Mouse (Mus musculus): ENCODE measurements at regions not wholly inside any gene's neighbourhood (a gene's known extent, or its start where the extent isn't known, plus 50 kb on each side); places are given as distances from the start of the nearest gene placed in this dataset.

- no peak for DNase-seq (ENCODE audit: low spot score in 2 of 2)
Measured at GRCm38 (mm10) chr19:45288722-45289121, 53.1 kb upstream of the Lbx1 start.

- DNase-seq (ENCODE audit: low spot score in 2 of 2): peak in 1 of 2 experiments; percentile 38
Measured at GRCm38 (mm10) chr19:45297812-45298211, 62.2 kb upstream of the Lbx1 start.

- DNase-seq (ENCODE audit: low spot score in 2 of 2): no peak
Measured at GRCm38 (mm10) chr19:45299341-45299740, 63.7 kb upstream of the Lbx1 start.

GRCm38 (mm10) chr19:45299768-45300167 is 63.8 kb upstream of the Btrc start:
- DNase-seq (ENCODE audit: low spot score in 2 of 2): no peak

DNA sequence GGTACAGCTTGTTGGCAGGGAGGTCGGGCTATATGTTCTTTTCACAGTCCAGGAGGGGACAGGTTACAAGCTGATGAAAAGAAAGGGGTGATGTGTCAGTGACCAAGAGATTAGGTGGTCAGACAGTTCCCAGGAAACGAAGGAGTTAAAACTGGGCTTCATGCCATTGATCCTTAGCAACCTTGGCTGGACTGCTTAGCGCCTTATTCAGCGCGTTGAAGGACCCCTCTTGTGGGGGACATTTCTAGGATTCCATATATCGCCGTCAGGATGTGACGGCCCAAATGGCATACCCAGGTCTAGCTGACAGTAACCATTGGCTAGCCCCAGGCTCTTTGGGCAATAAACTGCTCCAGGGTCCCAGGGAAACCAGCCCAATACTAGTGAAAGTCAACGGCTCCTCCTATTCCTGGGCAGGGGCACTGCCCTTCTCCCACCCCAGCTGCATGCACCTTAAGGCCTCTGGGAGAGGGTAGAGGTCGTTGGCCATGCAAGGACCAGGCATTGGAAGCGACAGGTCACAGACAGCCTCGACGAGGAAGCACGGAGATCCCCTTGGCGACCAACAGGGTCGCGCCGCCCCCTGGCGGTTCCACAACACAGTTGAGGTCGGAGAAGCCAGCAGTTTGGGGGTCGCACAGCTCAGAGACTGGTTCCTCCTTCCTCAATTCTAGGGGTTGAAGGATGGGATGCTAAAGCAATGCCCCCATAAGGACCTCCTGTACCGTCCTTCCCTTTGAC is 62.7 kb upstream of the Btrc start:
- DNase-seq (ENCODE audit: low spot score in 2 of 2): peak in 1 of 2 experiments; percentile 49

DNA sequence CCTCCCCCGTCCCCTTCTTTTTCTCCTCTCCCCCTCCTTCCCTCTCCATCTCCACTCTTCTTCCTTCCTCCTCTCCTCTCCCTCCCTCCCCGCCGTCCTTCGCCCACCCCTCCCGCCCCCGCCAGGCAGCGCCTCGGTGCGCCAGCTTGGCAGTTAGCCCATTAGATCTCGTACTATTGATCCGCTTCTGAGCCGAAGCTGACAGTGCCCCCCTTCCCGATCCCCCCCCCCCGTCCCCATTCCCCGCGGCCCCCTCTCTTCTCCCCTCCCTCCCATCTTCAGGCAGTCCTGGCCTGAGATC is 62.2 kb upstream of the Btrc start:
- DNase-seq (ENCODE audit: low spot score in 2 of 2): no peak

DNA sequence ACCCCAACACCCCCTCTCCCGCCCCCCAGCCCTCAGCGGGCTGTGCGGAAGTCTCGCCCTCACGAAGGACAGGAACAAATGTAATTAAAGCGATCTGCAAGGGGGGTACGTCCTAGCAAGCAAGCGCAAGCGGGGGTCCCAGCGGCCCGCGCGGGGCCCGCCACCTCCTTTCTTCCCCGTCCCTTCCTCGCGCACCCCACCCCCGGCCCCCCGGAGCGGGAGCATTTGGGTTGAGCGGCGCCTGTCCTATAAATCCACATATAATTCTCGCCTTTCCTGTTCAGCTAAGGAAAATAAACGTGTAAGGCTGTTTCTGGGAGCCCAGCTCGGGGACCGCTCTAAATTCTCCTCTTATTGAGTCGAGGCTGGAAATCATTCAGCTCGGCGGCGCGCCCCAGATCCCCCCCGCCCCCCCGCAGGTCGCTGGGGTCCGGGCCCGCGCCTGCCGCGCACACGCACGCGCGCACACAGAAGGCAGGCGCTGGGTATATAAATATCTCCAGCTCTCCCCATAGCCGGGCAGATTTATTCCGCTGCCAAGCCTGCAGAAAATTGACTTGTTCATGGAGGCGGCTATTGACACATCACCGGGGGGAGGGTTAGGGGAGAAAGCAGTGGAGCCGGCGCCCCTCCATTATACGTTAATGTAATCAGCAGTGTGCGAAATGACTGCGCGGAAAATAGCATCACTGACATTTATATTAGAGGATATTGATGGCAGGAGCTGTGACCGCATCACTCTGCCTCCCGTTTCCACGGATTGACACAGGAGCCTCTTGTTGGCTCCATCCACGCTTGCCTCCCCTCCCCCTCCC is 61.6 kb upstream of the Btrc start:
- no peak for DNase-seq (ENCODE audit: low spot score in 2 of 2)

- DNase-seq (ENCODE audit: low spot score in 2 of 2): no peak
Measured at GRCm38 (mm10) chr19:45302548-45303241, 60.8 kb upstream of the Btrc start.

DNA sequence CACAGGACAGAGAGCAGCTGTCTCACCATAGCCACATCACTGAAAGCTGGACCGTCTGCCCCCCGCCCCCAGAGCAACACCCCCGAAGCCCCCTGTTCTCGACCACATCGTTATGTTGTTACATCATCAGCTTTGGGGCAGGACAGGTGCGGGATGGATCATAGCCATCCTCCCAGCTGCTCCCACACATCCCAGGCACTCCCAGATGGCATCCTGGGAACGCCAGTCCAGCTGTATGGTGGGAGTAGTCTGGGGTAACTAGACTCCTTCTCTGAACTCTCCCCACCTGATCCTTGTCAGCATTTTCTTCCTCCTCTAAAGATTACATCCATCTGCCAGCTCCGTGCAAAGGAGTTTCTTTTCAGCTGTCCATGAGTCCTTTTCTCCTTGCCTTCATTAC is 59.0 kb upstream of the Btrc start:
- no peak for DNase-seq (ENCODE audit: low spot score in 2 of 2)

GRCm38 (mm10) chr19:45307299-45308275 is 55.9 kb upstream of the Btrc start:
- peak in 1 of 2 experiments; percentile 70 for DNase-seq (ENCODE audit: low spot score in 2 of 2)

DNA sequence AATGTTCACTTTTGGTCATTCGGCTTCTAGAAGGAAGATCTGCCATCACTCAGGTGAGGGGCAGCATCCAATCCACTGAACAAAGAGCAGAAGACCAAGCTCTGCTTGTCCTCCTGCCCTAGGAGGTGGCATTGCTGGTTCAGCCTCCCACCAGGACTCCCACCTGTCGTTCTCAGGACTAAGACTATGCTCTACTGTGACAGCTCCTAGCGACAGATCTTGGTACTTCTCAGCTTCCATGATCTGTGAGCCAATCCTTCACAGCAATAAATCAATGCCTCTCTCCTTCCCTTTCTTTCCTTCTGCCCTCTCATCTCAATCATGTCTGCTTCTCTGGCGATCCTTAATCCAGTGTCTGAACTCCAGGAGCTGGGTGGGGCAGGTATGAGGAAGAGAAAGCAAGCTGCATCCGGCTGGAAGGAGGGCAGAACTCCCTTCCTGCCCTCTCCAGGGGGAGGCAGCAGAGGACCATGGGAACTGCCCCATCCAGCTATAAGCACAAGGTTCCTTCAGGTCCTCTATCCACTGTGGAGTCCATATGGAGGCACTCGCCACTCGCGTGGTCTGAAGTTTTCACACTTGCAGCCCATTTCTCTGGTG is 54.8 kb upstream of the Btrc start:
- no peak for DNase-seq (ENCODE audit: low spot score in 2 of 2)

GRCm38 (mm10) chr19:45310291-45310881 is 53.1 kb upstream of the Btrc start:
- no peak for DNase-seq (ENCODE audit: low spot score in 2 of 2)

DNA sequence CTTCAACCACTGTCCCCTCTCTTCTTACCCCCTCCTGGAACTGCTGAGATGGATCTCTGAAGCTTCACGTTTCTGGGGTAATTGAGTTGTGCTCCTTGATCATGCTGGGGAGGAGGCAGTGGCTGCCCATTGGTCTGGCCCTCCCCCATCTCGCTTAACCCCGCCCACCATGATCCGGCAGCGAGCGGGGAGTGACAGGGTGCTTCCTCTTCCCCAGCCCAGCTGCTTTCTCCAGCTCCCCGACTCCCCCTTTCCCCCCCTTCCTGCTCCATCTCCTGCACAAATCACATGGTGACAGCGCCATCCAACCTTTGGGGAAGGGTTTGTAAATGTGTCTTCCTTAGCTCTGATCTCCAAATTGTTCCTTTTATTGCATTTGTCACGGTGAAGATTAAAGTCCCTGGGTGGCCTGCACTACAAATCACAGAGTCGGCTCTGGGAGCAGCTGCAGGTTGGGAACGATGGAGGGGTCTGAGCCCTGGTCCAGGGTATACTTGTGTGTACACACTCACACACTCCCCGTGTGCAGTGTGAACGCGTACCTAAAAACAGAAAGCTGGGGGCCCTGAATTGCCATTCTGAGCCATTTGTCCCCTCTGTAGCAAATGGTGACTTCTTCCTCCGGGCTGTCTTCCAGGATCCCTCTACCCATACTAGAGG is 52.5 kb upstream of the Btrc start:
- peak; percentile 18 to 71 for DNase-seq (ENCODE audit: low spot score in 2 of 2)

GRCm38 (mm10) chr19:45311831-45312537 is 51.5 kb upstream of the Btrc start:
- no peak for DNase-seq (ENCODE audit: low spot score in 2 of 2)

- DNase-seq (ENCODE audit: low spot score in 2 of 2): no peak
Measured at GRCm38 (mm10) chr19:45312713-45313365, 50.7 kb upstream of the Btrc start.

Measured in spleen, postnatal 10 days (tissue).